Mouse (Mus musculus): ENCODE measurements around the gene Gas2l1.

DNA sequence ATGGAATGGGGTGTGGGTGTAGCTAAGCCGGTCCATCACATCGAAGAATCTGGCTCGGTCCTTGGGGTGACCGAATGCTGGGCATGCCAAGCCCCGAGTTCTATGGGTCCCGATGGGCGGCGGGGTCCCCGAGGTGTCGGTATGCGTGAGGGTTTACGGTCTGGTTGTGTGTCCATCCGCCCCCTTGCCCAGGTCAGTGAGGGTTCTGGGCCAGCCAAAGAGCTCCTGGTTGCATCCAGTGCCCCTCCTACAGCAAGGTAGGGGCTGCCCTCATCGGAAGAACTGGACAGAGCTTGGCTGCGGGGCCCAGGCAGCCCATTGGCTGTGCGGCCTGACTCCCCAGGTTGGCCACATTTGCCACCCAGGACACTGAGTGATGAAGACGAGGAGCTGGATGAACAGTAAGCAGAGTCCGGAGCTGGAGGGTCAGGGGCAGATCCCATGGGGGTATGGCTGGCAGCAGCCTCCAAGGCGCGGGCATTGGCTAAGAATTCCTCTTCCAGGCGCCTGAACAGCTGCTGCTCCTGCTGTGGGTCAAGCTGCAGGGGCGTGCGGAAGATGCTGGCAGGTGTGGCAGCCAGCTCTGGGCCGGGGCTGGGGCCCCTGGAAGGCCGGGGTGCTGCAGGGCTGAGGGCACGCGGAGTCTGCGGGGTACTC, 4.2 kb downstream of the Gas2l1 start:
- TF ChIP-seq CTCF (IDR thresholded peaks at IDR 0.05; ENCODE audit: borderline replicate concordance, insufficient read depth, low read depth, low read length) (no peak), POLR2A (IDR thresholded peaks at IDR 0.05; ENCODE audit: borderline replicate concordance, insufficient read depth, low read length) (no peak)
